Mouse (Mus musculus) megakaryocyte, embryonic 14.5 days (primary cell): ENCODE measurements around the gene Tmem252. TPM values are rescaled to one million over a fixed set of nuclear protein-coding genes. Genes with fewer than 3 reads are reported as not detected.

ENCODE experiments used
- H3K27me3 ChIP-seq: replicated peaks from 2 replicates; pipeline ENCODE3; 2012; ENCODE audit warnings: inconsistent platforms
- H3K36me3 ChIP-seq: replicated peaks from 2 replicates; pipeline ENCODE3; 2012; ENCODE audit warnings: low read length, inconsistent platforms, mixed read lengths
- H3K4me1 ChIP-seq: 2 replicates; pipeline ENCODE4 v1.6.1; 2012; ENCODE audit warnings: inconsistent platforms
- H3K4me3 ChIP-seq: replicated peaks from 2 replicates; pipeline ENCODE3; 2012; ENCODE audit warnings: moderate library complexity, mild to moderate bottlenecking, inconsistent platforms
- H3K9me3 ChIP-seq: 2 replicates; pipeline ENCODE4 v1.6.1; 2012; ENCODE audit warnings: inconsistent platforms
- FLI1 ChIP-seq: IDR thresholded peaks from 2 replicates; pipeline ENCODE4 v1.6.1; 2012; ENCODE audit warnings: low read length, inconsistent platforms, mixed read lengths
- GATA1 ChIP-seq: IDR thresholded peaks from 3 replicates; pipeline ENCODE4 v1.6.1; 2012; ENCODE audit warnings: mixed read lengths, low read length, inconsistent platforms, borderline replicate concordance
- polyA plus RNA-seq: library from polyadenylated mRNA; stranded (reverse); fragments of >175 nt; gene quantifications from 2 replicates; pipeline ENCODE4 v1.2.3, GENCODE M21; 2012; ENCODE audit warnings: low replicate concordance; ENCODE audit not compliant: insufficient read depth

Gene Tmem252
- polyA plus RNA-seq, 1 experiment: not detected

DNA sequence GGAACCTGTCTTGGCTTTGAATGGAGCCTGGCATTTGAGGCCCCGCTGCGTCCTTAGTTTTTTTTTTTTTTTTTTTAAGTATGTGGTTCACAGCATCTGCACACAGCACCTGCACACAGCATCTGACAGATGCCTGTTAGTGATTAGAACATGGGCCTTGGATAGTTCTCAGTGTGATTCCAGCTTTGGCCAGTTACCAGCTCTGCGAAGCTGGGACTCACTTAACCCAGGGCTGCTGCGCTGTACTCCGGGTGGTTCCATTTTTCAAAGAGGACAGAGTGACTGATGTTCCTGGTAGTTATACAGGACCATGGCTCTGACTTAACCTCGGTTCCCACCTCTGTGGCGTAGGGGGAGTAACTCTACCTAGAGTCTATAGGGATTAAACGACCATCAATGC is 23.4 kb upstream of the Tmem252 start:
- Histone ChIP-seq H3K4me3 (no peak overlapping the region), H3K4me1 (no peaks in the 10 kb centered on the region), H3K36me3 (no peaks in the 10 kb centered on the region), H3K9me3 (no peaks in the 10 kb centered on the region), H3K27me3 (peaks cover 3% of the 10 kb centered on the region)
- TF ChIP-seq GATA1 (no peak), FLI1 (no peak)

DNA sequence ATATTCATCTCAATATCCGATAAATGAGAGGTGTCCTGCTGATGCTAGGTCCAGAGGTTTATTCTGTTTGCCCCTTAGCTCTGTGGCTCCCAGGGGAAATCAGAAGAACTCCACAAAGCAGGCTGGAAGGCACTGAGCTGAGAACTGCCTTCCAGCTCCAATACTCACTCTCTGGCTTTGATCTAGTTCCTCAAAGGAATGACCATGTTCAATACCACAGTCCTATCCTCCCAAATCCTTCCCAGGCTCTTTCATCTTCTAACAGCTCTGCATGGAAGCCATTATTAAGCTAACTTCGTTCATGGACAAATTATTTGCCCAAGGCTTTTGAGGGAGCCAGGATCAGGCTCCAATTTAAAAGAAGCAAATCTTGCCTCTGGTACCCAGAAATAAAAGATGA is 22.2 kb upstream of the Tmem252 start:
- Histone ChIP-seq H3K9me3 (no peaks in the 10 kb centered on the region), H3K4me3 (no peak overlapping the region), H3K27me3 (peaks cover 5% of the 10 kb centered on the region), H3K36me3 (no peaks in the 10 kb centered on the region), H3K4me1 (no peaks in the 10 kb centered on the region)
- TF ChIP-seq FLI1 (no peak), GATA1 (no peak)

DNA sequence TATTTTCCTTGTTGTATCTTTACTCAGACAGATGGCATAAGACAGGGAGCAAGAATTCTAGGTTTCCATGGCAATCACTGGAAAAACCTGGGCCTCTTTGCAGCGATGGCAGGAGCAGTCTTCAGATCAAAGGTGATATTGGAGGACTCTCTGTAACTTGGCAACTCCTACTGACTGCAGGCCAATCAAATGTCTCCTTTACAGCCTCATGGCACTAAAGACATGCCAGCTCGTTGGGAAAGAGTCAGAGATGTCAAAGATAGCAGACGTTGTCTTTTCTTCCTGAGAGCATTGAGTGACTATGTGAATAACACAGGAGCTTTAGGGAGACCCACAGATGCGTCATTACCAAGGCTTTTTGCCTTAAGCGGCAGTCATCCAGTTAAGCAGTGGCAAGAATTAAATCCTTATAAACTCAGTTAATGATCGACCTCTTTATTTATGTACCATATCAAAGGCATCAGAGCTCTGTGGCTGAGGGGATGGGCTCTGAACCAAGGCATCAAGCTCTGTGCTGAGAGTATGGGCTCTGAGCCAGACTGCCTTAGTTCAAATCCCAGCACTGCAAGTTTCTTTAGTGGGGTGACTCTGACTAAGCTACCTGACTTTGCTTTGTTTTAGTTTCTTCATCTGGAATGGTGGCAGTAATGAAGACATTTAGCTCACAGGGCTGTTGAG is 21.3 kb upstream of the Tmem252 start:
- Histone ChIP-seq H3K36me3 (no peaks in the 10 kb centered on the region), H3K27me3 (peaks cover 5% of the 10 kb centered on the region), H3K4me1 (no peaks in the 10 kb centered on the region), H3K4me3 (no peak overlapping the region), H3K9me3 (no peaks in the 10 kb centered on the region)
- no peak for TF ChIP-seq FLI1
- TF ChIP-seq GATA1: no peak

DNA sequence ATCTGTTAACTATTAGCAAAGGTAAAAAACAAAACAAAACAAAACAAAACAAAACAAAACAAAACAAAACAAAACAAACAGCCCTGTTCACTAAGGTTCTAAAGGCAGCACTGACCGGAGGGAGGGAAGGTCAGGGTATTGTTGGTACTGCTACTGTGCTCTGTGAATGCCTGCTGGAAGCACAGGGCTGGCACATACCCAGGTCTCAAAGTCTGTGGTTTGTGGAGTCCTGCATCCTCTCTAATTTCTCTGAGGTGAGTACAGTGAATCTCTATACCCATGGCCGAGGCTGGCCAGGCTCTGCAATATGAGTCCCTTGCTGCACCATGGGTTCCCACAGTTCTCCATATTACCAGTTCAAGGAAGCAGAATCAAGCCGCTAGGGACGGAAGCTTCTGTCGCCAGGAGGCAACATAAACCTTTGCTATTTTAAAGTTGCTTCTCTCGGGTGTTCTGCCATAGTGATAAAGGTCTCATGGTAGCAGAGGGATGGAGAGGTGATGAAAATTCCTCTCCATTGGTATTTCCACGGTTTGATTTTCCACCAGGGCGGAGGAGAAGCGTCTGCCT is 20.5 kb upstream of the Tmem252 start:
- Histone ChIP-seq H3K9me3 (no peaks in the 10 kb centered on the region), H3K27me3 (peaks cover 5% of the 10 kb centered on the region), H3K4me1 (no peaks in the 10 kb centered on the region), H3K4me3 (no peak overlapping the region), H3K36me3 (no peaks in the 10 kb centered on the region)
- no peak for TF ChIP-seq FLI1
- TF ChIP-seq GATA1: no peak

DNA sequence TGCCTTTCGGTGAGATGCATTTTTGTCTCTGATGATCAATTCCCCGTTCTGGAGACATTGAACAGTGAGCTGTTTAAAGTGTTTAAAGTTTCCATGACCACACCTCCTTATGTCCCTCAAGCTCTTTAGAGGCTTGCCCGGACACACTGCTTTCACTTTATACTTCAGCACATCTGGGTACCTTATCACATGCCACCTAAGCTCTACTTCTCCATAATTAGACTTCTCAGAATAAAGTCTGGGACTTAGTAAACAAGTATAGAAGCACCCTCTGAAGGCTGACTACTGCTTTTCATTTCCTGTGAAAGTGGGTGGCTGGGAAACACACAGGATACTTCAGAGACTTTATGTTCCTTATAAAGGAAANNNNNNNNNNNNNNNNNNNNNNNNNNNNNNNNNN is 16.8 kb upstream of the Tmem252 start:
- no peaks in the 10 kb centered on the region for H3K36me3 ChIP-seq
- TF ChIP-seq GATA1 (no peak), FLI1 (no peak)
- H3K4me1 ChIP-seq: no peaks in the 10 kb centered on the region
- H3K27me3 ChIP-seq: peaks cover 6% of the 10 kb centered on the region
- no peaks in the 10 kb centered on the region for H3K9me3 ChIP-seq
- no peak overlapping the region for H3K4me3 ChIP-seq

DNA sequence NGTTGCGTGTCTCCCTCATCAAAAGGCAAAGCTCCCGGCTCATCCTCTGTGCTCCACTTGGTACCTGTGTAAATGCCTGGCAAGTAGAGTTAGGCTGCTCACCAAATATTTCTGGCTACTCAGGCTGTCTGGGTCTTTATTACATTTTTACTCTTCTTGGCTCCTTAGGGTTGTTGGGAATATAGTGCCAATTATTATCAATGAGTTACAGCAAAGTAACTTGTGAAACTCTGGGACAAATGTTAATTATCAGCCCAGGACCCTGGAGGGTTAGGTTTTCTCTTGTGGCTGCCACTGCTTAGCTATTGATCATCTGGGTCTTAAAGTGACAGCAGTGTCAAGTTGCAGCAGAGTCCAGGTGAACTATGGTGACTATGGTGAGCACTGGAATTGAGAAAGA is 11.5 kb upstream of the Tmem252 start:
- H3K27me3 ChIP-seq: peaks cover 8% of the 10 kb centered on the region
- H3K4me3 ChIP-seq: no peak overlapping the region
- TF ChIP-seq GATA1: no peak
- no peak for TF ChIP-seq FLI1
- 0 out of 2 replicates have a peak, but pooled peaks cover 3% of the 10 kb centered on the region for H3K9me3 ChIP-seq
- no peaks in the 10 kb centered on the region for H3K36me3 ChIP-seq
- H3K4me1 ChIP-seq: no peaks in the 10 kb centered on the region

DNA sequence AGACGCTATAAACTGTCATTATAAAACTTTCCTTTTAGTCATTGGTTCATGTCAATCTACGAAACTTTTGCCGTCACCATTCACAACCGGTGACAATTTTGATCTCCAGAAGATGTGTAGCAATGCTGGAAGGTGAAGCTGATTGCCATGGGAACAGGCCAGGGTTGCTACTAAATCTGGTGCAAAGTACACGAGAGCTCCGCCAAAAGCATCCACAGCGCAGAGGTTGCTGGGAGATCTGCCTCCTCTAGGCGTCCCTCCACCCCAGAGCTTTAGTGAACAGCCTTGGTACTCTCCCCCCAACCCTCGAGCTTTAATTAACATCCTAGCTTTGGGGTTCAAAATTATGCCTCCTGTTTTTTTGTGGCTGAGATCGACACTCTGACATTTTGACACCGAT is 8.0 kb upstream of the Tmem252 start:
- TF ChIP-seq FLI1: no peak
- no peak for TF ChIP-seq GATA1
- Histone ChIP-seq H3K4me1 (no peaks in the 10 kb centered on the region), H3K36me3 (no peaks in the 10 kb centered on the region), H3K4me3 (no peak overlapping the region), H3K27me3 (peaks cover 5% of the 10 kb centered on the region), H3K9me3 (peaks cover 8% of the 10 kb centered on the region)

DNA sequence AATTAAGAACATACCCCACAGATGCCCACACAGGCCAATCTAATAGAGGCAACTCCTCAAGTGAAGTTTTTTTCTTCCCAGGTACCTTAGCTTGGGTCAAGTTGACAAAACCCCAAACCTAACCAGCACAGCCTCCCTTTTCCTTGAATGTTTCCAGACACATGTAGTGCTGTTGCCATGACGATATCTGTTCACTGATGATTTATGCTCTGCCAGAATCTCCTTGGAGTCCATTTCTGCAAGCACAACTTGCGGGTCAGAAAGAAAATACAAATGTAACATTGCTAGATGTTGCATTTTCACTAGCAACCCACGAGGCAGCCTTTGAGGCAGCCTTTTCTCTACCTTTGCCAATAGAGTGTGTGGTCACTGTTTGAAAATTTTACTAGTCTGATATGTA is 6.3 kb upstream of the Tmem252 start:
- no peak for TF ChIP-seq GATA1
- TF ChIP-seq FLI1: no peak
- Histone ChIP-seq H3K36me3 (no peaks in the 10 kb centered on the region), H3K9me3 (peaks cover 8% of the 10 kb centered on the region), H3K4me1 (peaks cover 12% of the 10 kb centered on the region), H3K4me3 (no peak overlapping the region), H3K27me3 (peaks cover 5% of the 10 kb centered on the region)

DNA sequence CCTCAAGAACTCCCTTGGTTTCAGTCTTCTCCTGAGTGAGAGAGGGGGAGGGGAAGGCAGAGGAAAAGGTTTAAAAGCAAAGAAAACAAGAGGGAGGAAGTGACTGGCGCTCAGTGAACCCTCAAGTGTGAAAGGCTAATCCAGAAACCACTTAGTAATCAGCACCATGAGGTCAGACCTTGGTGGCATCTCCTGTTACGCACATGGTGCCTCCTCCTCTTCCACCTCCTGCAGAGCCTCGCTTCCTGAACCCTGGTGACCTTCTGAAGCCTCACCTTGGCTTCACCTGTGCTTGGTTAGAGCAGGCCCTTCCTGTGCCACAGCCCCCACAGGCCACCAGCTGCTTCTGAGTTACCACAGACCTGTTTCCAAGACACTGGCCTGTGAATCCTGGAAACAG is 2.2 kb upstream of the Tmem252 start:
- Histone ChIP-seq H3K27me3 (peaks cover 5% of the 10 kb centered on the region), H3K9me3 (peaks cover 8% of the 10 kb centered on the region), H3K36me3 (no peaks in the 10 kb centered on the region), H3K4me1 (peaks cover 15% of the 10 kb centered on the region), H3K4me3 (no peak overlapping the region)
- TF ChIP-seq FLI1 (no peak), GATA1 (no peak)

DNA sequence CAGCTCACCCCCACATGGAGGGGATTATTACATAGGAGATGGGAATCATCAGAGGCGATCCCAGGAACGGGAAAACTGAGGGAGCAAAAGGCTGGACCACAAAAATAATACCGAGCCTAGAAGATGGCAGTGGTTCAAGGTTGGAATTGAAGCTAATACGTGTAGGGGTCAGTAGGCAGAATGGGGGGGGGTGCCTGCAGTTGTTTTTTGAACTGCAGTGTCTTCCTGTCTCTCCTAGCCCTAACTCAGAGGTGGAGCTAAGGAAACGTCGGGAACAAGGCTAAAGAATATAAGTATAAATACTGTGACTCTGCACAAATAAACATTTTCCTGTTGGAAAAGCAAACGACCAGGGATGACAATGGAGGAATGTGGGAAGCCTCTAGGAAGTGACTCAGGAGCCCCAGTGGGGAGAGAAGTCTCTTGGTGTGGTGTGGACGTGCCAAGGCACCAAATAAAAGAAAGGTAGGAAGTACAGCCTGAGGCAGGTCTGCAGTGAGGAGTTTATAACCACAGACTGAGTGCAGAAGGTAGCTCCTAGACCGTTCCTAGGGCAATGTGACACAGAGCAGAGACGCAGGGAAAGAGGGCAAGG is 1.3 kb upstream of the Tmem252 start:
- TF ChIP-seq GATA1: no peak
- Histone ChIP-seq H3K4me1 (peaks cover 15% of the 10 kb centered on the region), H3K36me3 (no peaks in the 10 kb centered on the region)

More for the DNA sequence above, 1.3 kb upstream of the Tmem252 start:
- Histone ChIP-seq H3K27me3 (peaks cover 2% of the 10 kb centered on the region), H3K4me3 (no peak overlapping the region), H3K9me3 (peaks cover 5% of the 10 kb centered on the region)
